Mouse (Mus musculus) liver, embryonic 14.5 days (tissue): ENCODE data around the gene Hip1.

Experiments used
- CTCF ChIP-seq: IDR thresholded peaks from 2 replicates; pipeline ENCODE4 v1.5.1; 2016; ENCODE audit warnings: antibody characterized with exemption, low read depth, control low read depth
- EP300 ChIP-seq: IDR thresholded peaks from 2 replicates; pipeline ENCODE4 v1.6.1; 2016; ENCODE audit warnings: antibody characterized with exemption, low read depth

GRCm38 (mm10) chr5:135556259-135556658 is 11.3 kb upstream of the Hip1 start:
- TF ChIP-seq CTCF, result no peak
- no peak for TF ChIP-seq EP300
